Mouse (Mus musculus): ENCODE data around the gene Col25a1.

- TF ChIP-seq CTCF (IDR thresholded peaks at IDR 0.05; ENCODE audit: extremely low read depth, insufficient read length, insufficient replicate concordance, low read depth, low read length) (peak; percentile 41; the same call in 1 of the 2 replicates), POLR2A (IDR thresholded peaks at IDR 0.05; ENCODE audit: low read depth, low read length) (no peak)
These were observed 128.4 kb downstream of the Col25a1 start for GRCm38 (mm10) chr3:130259670-130260069.
